Mouse (Mus musculus) myocyte (in vitro differentiated cells): Measurements from ENCODE around the gene Arhgap10.

Experiments
- E2F4 ChIP-seq: IDR thresholded peaks from one replicate; pipeline ENCODE4 v1.6.1; 2011; ENCODE audit warnings: mild to moderate bottlenecking, control low read depth, moderate library complexity; ENCODE audit not compliant: insufficient read depth
- POLR2A ChIP-seq: IDR thresholded peaks from one replicate; pipeline ENCODE4 v1.6.1; 2011; ENCODE audit warnings: low read depth, mild to moderate bottlenecking, control low read depth, moderate library complexity; ENCODE audit not compliant: insufficient read length
- TCF12 ChIP-seq: IDR thresholded peaks from one replicate; pipeline ENCODE4 v1.6.1; 2011; ENCODE audit warnings: mild to moderate bottlenecking, control low read depth; ENCODE audit not compliant: poor library complexity, insufficient read depth, severe bottlenecking

DNA sequence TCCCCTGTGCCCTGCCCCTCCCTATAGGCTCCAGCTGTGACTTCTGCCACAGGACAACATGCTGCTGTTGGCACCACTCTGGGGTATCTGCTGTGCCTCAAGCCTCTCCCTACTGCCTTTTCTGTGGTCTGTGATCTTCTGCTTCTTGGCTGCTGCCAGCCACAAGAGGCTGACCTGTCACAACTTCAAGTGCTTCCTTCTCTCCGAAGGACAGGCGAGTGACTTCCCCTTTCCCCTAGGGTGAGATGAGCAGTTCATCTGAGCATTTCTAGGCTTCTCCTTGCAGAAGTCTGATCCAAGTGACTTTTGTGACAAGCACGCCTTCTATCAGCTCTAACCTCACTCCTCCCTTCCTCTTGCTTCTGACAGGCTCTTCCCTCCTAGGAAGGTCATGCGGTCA is 34.1 kb downstream of the Arhgap10 start:
- TF ChIP-seq POLR2A (no peak), E2F4 (no peak), TCF12 (no peak)
